14 mouse cellular contexts compared by ENCODE assay signal in the genomic region with DNA sequence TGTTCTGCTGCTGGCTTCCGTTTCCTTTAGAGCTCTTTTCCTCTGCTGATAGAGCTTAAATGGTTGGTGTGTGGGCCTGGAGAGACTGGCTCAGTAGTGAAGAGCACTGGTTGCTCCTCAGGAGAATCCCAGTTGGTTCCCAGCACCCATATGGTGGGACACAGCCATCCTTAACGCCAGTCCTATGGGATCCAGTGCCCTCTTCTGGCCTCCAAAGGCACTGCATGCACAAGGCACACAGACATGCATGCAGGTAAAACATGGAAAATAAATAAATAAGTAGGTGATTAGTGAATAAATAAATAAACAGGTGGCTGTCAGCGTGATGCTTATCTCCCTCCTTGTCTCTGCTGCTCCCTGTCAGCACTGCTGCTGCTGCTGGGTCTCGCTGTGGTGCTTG. TPM values are rescaled to one million over a fixed set of nuclear protein-coding genes. Genes with fewer than 3 reads are reported as not detected.
A peak's percentile ranks its signal among the peaks of the same experiment; 100 is the strongest.
DNase-seq lines count a peak whose midpoint lies in the region; ATAC-seq and TF ChIP-seq lines count a peak whose summit lies in the region.
"Had no signal": no experiment of that assay in that cellular context is flagged by ENCODE, and none has a peak within 500 bp of the region (broad histone marks: within the 10 kb centered on the region; RNA-seq: fewer than 3 reads in every experiment).

No protein-coding gene starts in this region.

- no peaks in the 10 kb centered on the region for H3K27me3 ChIP-seq in liver, adult 2 months (ENCODE audit: control insufficient read depth, insufficient read depth, low read length)
- H3K27me3 ChIP-seq in liver, embryonic 12.5 days (replicated peaks): no peaks in the 10 kb centered on the region
- no peaks in the 10 kb centered on the region for H3K27me3 ChIP-seq in E14TG2a.4 (ENCODE audit: insufficient read depth, low read length)
- H3K27me3 ChIP-seq: limb, embryonic 15.5 days; midbrain, embryonic 12.5 days had no signal

- H3K4me2 ChIP-seq in liver, embryonic 12.5 days: no peak overlapping the region
- H3K4me2 ChIP-seq: limb, embryonic 15.5 days; midbrain, embryonic 12.5 days had no signal

- 82% methylated on average over 4 of the region's 4 CpGs for WGBS in liver, adult 2 months
- 67% methylated on average over 4 of the region's 4 CpGs for WGBS in liver, embryonic 12.5 days (ENCODE audit: insufficient replicate concordance)

- no peak overlapping the region for H3K9ac ChIP-seq in liver, adult 2 months (ENCODE audit: low read depth, low read length)
- H3K9ac ChIP-seq in liver, embryonic 12.5 days: no peak overlapping the region
- H3K9ac ChIP-seq: limb, embryonic 15.5 days; midbrain, embryonic 12.5 days had no signal

- H3K79me2 ChIP-seq in liver, adult 2 months (ENCODE audit: control insufficient read depth, insufficient read depth, low read length): no peaks in the 10 kb centered on the region

- ATAC-seq in liver, embryonic 12.5 days: no peak
- 0 out of 2 replicates have a peak, but pooled peaks have one; percentile 50 for ATAC-seq in common myeloid progenitor, adult 5-6 weeks (replicated peaks; ENCODE audit: low read depth, poor library complexity, severe bottlenecking)

- peak; percentile 64 for TF ChIP-seq CTCF in liver, adult 2 months (IDR thresholded peaks at IDR 0.05; ENCODE audit: low read depth, low read length)
- TF ChIP-seq CTCF in E14TG2a.4 (conservative IDR thresholded peaks at IDR 0.05; ENCODE audit: low read length): peak; percentile 92

- H3K4me1 ChIP-seq in liver, adult 2 months (ENCODE audit: control insufficient read depth, insufficient read depth, low read length): no peaks in the 10 kb centered on the region
- H3K4me1 ChIP-seq in liver, embryonic 12.5 days: peaks cover 4% of the 10 kb centered on the region
- peaks cover 6% of the 10 kb centered on the region for H3K4me1 ChIP-seq in E14TG2a.4 (replicated peaks; ENCODE audit: low read depth, low read length)
- H3K4me1 ChIP-seq: limb, embryonic 15.5 days; midbrain, embryonic 12.5 days had no signal

- no peak for TF ChIP-seq POLR2A in liver, adult 2 months (IDR thresholded peaks at IDR 0.05; ENCODE audit: extremely low read depth, insufficient read depth, low read length)

- no peaks in the 10 kb centered on the region for H3K9me3 ChIP-seq in liver, embryonic 12.5 days (replicated peaks)
- no peaks in the 10 kb centered on the region for H3K9me3 ChIP-seq in E14TG2a.4 (ENCODE audit: low read length)
- H3K9me3 ChIP-seq: limb, embryonic 15.5 days; midbrain, embryonic 12.5 days had no signal

- DNase-seq in cerebellum, postnatal 10 days: peak; percentile 10 to 11
- DNase-seq in cerebellum, adult 11-12 months: no peak
- no peak for DNase-seq in liver, adult 2 months (ENCODE audit: extremely low read depth, low read depth, low spot score)
- no peak for DNase-seq in right cerebral cortex, adult 18-20 months
- DNase-seq in embryo, embryonic 10.5 days (ENCODE audit: low spot score): no peak
- DNase-seq: gastrocnemius, postnatal 25 days; heart, postnatal 14 days; kidney, adult 18-20 months; layer of hippocampus, postnatal 36 days had no signal

- H3K36me3 ChIP-seq in liver, adult 2 months (ENCODE audit: control insufficient read depth, insufficient read depth, low read length): peaks cover 39% of the 10 kb centered on the region
- peaks cover 75% of the 10 kb centered on the region for H3K36me3 ChIP-seq in liver, embryonic 12.5 days
- H3K36me3 ChIP-seq in E14TG2a.4 (ENCODE audit: insufficient read depth, low read length): peaks cover 68% of the 10 kb centered on the region

- H3K4me3 ChIP-seq in liver, adult 2 months (ENCODE audit: insufficient read depth, low read depth, low read length): no peak overlapping the region
- H3K4me3 ChIP-seq in liver, embryonic 12.5 days: no peak overlapping the region
- H3K4me3 ChIP-seq in E14TG2a.4 (replicated peaks; ENCODE audit: low read length): no peak overlapping the region
- H3K4me3 ChIP-seq: limb, embryonic 15.5 days; midbrain, embryonic 12.5 days had no signal

- H3K27ac ChIP-seq in liver, adult 2 months (replicated peaks; ENCODE audit: insufficient read depth, low read depth, low read length): no peak overlapping the region
- H3K27ac ChIP-seq in liver, embryonic 12.5 days: no peak overlapping the region
- H3K27ac ChIP-seq: limb, embryonic 15.5 days; midbrain, embryonic 12.5 days had no signal

RNA-seq across cellular contexts. Expression of a gene that starts 5.1 kb away (rescaled TPM):
- 23.0 and 28.8 TPM in 2 replicates for total RNA-seq in liver, adult 2 months (2014; rRNA removed)
- 4.7 and 5.1 TPM in 2 replicates for polyA plus RNA-seq in liver, adult 2 months (2012; rRNA removed)
- 29.6 TPM in 2 replicates for polyA plus RNA-seq in liver, embryonic 12.5 days (2016; fragmentation: Nextera tagmentation; extraction: Ambion mirVana)
- 4.7 and 29.2 TPM in 2 replicates for total RNA-seq in common myeloid progenitor, adult 5-6 weeks (2017)

RNA-seq across cellular contexts. Expression of a gene that starts 11.0 kb away (rescaled TPM):
- 13.4 and 14.2 TPM in 2 replicates for total RNA-seq in liver, adult 2 months (2014; rRNA removed)
- polyA plus RNA-seq in liver, adult 2 months (2012; rRNA removed): 8.8 and 9.5 TPM in 2 replicates
- polyA plus RNA-seq in liver, embryonic 12.5 days (2016; fragmentation: Nextera tagmentation; extraction: Ambion mirVana): 34.1 and 35.8 TPM in 2 replicates
- 54.3 and 56.6 TPM in 2 replicates for total RNA-seq in common myeloid progenitor, adult 5-6 weeks (2017)

RNA-seq across cellular contexts. Expression of a gene that starts 32.7 kb away (rescaled TPM):
- total RNA-seq in liver, adult 2 months (2014; rRNA removed): 41.1 and 49.7 TPM in 2 replicates
- 41.0 and 47.6 TPM in 2 replicates for polyA plus RNA-seq in liver, adult 2 months (2012; rRNA removed)
- polyA plus RNA-seq in liver, embryonic 12.5 days (2016; fragmentation: Nextera tagmentation; extraction: Ambion mirVana): 69.0 and 73.1 TPM in 2 replicates
- 72.4 and 83.9 TPM in 2 replicates for total RNA-seq in common myeloid progenitor, adult 5-6 weeks (2017)

RNA-seq across cellular contexts. Expression of a gene that starts 38.1 kb away (rescaled TPM):
- 16.1 and 17.1 TPM in 2 replicates for total RNA-seq in liver, adult 2 months (2014; rRNA removed)
- 7.1 and 9.2 TPM in 2 replicates for polyA plus RNA-seq in liver, adult 2 months (2012; rRNA removed)
- 15.3 and 15.6 TPM in 2 replicates for polyA plus RNA-seq in liver, embryonic 12.5 days (2016; fragmentation: Nextera tagmentation; extraction: Ambion mirVana)
- total RNA-seq in common myeloid progenitor, adult 5-6 weeks (2017): 11.2 and 13.0 TPM in 2 replicates

Comparison
In these comparisons a context has a peak if more than half of its experiments do, and no peak if none do; other contexts are left out.
1. DNase-seq: peak in cerebellum, postnatal 10 days (2 of 2); none in cerebellum, adult 11-12 months (single experiment), liver, adult 2 months (single experiment), right cerebral cortex, adult 18-20 months (single experiment) and embryo, embryonic 10.5 days (single experiment).